Mouse (Mus musculus) forebrain, embryonic 13.5 days (tissue): ENCODE measurements around the gene Tmem131. TPM values are rescaled to one million over a fixed set of nuclear protein-coding genes. Genes with fewer than 3 reads are reported as not detected.

ENCODE experiments used
- ATAC-seq: fragments of 200-750 bp; cut with Nextera tagmentation; 2 replicates; pipeline ENCODE4 v1.8.0; 2017
- H3K27ac ChIP-seq: fragments of 300-500 bp; sonication (generic); 2 replicates; pipeline ENCODE4 v1.5.1; 2015; ENCODE audit warnings: inconsistent platforms, mild to moderate bottlenecking, moderate library complexity
- H3K27me3 ChIP-seq: fragments of 300-500 bp; sonication (generic); 2 replicates; pipeline ENCODE4 v1.6.1; 2015; ENCODE audit warnings: mild to moderate bottlenecking, inconsistent platforms
- H3K36me3 ChIP-seq: fragments of 300-500 bp; sonication (generic); 2 replicates; pipeline ENCODE4 v1.6.1; 2015; ENCODE audit warnings: mild to moderate bottlenecking, inconsistent platforms; ENCODE audit not compliant: poor library complexity, severe bottlenecking
- H3K4me1 ChIP-seq: fragments of 300-500 bp; sonication (generic); 2 replicates; pipeline ENCODE4 v1.6.1; 2015; ENCODE audit warnings: inconsistent platforms
- H3K4me2 ChIP-seq: fragments of 300-500 bp; sonication (generic); 2 replicates; pipeline ENCODE4 v1.6.1; 2015; ENCODE audit warnings: inconsistent platforms, mild to moderate bottlenecking, moderate library complexity
- H3K4me3 ChIP-seq: fragments of 300-500 bp; sonication (generic); 2 replicates; pipeline ENCODE4 v1.5.1; 2015; ENCODE audit warnings: mild to moderate bottlenecking, inconsistent platforms
- H3K9ac ChIP-seq: fragments of 300-500 bp; sonication (generic); 2 replicates; pipeline ENCODE4 v1.6.1; 2015; ENCODE audit warnings: mild to moderate bottlenecking, inconsistent platforms
- H3K9me3 ChIP-seq: fragments of 300-500 bp; sonication (generic); replicated peaks from 2 replicates; pipeline ENCODE4 v1.6.1; 2016; ENCODE audit warnings: inconsistent platforms
- WGBS: fragments of 180-500 bp; shearing (Covaris S2); methylation state at CpG from one replicate; pipeline ENCODE4 v1.1.7; 2015; 5-methylcytosine and 5-hydroxymethylcytosine counted together
- polyA plus RNA-seq: library from polyadenylated mRNA; unstranded; fragments of >200 nt; fragmentation: Nextera tagmentation; extraction: Ambion mirVana; gene quantifications from 2 replicates; pipeline ENCODE4 v1.2.1, GENCODE M21; 2015

The Tmem131 gene
- 12.0 and 12.6 TPM in 2 replicates for polyA plus RNA-seq

DNA sequence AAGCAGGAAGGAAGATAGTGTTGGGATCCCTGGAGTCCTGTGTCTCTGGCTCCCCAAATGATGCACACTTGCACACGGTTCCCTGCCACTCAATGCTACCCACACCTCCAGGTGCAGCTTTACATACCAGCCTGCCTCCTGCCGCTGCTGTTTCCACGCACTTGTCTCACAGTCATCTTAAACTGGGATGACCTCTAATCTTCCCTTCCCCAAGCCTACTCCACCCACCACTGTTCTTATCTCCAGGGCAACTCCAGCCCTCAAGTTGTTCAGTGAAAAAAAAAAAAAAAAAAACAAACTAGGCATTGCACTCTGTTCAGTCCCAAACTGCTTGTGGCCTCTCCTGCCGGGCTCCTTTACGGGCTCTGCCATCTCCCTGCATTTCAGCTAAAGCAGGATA is at the start of gene Tmem131:
Tmem131 (minus strand) TSS at position 14 of the 400 bp plus-strand sequence.
- Histone ChIP-seq H3K27ac (no peak within 1 kb of the TSS), H3K4me2 (no peak within 1 kb of the TSS), H3K4me3 (no peak within 1 kb of the TSS), H3K9ac (no peak within 1 kb of the TSS), H3K9me3 (no peaks in the 10 kb centered on the region), H3K36me3 (no peaks in the 10 kb centered on the region), H3K4me1 (peaks cover 4% of the 10 kb centered on the region; the same call in 1 of the 2 replicates), H3K27me3 (no peaks in the 10 kb centered on the region)
- WGBS = 69% methylated on average over 5 of the region's 5 CpGs
- ATAC-seq = no peak

DNA sequence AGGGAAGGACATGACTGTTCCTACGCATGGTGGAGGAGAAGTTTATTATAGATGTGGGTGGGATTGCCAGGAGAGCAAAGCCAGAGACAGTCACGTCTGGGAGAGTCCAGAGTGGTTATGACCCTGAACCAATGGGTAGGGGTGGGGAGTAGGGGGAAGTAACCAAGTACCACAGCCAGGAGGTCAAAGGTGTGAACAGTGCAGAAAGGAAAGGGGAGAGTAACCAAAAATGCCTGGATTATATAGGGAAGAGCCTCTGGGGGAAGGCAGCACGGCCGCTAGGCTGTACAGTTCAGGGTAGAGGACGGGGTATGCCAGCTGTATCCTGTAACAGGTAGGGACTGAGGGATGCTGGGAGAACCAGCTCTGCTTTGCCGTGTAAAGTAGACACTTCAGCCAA is 45.1 kb upstream of the Tmem131 start:
- H3K27me3 ChIP-seq = no peaks in the 10 kb centered on the region
- ATAC-seq = no peak
- no peak overlapping the region for H3K4me3 ChIP-seq
- H3K36me3 ChIP-seq = no peaks in the 10 kb centered on the region
- H3K9me3 ChIP-seq = no peaks in the 10 kb centered on the region
- WGBS = 87% methylated on average over 6 of the region's 6 CpGs
- H3K4me1 ChIP-seq = peaks cover 15% of the 10 kb centered on the region; the same call in 1 of the 2 replicates
- H3K27ac ChIP-seq = no peak overlapping the region
- no peak overlapping the region for H3K4me2 ChIP-seq
- no peak overlapping the region for H3K9ac ChIP-seq

DNA sequence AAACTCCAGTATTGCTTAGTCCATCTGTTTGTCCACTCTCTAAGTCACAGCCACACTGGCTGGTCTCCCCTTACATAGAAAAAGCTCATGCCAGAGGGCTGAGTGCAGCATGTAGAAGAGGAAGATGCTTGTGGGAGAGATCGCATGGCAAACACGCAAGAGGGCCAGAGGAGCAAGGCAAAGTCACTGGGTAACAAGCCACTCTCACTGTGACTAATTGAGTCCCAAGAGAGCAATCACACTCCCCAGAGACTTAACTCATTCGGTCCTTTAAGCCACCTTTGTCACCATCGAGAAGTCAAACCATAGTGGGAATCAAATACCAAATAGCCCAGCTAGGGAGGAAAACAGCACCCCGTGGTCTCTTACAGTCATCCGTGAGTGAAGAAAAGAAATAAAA is 44.7 kb upstream of the Tmem131 start:
- Histone ChIP-seq H3K4me2 (no peak overlapping the region), H3K27ac (no peak overlapping the region), H3K9ac (no peak overlapping the region), H3K36me3 (no peaks in the 10 kb centered on the region), H3K9me3 (no peaks in the 10 kb centered on the region), H3K4me3 (no peak overlapping the region), H3K4me1 (peaks cover 15% of the 10 kb centered on the region; the same call in 1 of the 2 replicates), H3K27me3 (no peaks in the 10 kb centered on the region)
- ATAC-seq = no peak
- 78% methylated on average over 6 of the region's 6 CpGs for WGBS

DNA sequence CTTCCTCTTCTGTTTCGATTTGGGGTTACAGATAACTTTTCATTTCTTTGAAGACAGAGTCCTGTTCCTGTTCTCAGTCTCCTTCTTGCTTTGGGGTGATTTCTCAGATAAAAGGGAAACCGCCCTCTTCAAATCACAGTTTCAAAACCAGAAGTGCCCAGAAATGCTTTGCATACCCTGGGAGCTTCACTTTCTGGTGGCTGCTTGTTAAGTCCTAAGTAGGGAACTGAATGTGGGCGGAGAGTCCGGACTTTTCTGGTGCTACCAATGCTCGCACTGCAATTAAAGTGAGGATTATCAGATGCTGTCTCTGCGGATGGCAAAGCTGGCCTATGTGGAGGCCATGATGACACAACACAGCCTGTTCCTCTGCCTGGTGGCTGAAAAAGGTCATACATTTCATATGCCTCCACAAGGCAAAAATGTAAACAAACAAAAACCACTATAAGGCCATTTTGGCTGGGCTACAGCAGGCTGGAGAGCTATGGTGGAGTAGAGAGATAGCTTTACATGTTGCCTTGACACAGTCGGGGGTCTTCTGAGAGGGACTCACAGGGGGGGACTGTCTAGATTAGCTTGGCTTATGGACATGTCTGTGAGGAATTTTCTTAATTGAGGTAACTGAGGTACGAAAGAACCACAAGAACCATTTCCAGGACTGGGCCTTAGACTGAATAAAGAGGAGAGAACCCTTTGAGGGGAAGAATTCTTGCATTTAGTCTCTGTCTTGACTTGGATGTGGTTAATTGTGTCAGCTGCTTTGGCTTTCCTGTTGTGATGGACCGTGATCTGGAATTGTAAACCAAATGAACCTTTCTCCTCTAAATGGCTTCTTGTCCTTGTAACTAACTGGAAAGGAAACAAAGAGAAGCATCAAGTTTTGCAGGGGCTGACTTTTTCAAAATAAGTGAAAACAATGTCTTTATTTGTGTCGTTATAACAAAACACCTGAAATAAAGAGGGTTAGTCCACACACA is 44.0 kb upstream of the Tmem131 start:
- ATAC-seq = no peak
- WGBS = 72% methylated on average over 10 of the region's 10 CpGs

DNA sequence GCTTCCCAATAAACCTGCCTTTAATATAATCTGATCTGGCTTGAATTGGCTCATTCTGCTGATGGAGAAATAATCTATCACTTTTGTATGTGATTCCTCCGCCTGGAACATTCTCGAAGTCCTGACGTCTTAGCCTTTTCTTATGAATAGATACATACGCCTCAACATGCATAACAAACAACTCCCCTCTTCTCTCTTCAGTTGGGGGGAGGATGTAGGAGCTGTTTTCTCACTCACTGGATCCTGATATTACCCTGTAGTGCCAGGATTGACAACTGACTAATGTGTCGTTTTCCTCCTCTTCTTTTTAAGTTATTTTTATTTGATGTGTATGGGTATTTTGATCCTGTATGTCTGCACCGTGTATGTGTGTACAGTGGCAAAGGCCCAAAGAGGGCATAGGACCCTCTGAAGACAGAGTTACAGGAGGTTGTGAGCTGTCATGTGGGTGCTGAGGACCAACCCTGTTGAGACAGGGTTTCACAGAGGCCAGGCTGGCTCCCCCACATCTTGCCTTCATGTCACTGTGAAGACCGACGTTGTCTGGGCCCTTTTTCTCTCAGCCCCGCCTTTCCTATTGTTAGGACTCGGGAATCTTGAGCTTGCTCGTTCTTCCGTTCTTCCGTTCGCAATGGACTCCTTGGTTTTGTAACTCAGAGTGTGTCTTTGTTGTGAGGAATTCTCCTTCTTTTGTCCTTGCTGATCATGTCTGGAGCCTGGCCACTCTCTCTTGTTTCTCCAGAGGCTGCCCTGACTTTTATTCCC is 43.1 kb upstream of the Tmem131 start:
- no peak for ATAC-seq
- Histone ChIP-seq H3K27ac (no peak overlapping the region), H3K4me1 (peaks cover 15% of the 10 kb centered on the region; the same call in 1 of the 2 replicates), H3K4me3 (no peak overlapping the region), H3K9me3 (no peaks in the 10 kb centered on the region), H3K9ac (no peak overlapping the region), H3K27me3 (no peaks in the 10 kb centered on the region), H3K4me2 (no peak overlapping the region), H3K36me3 (no peaks in the 10 kb centered on the region)
- 27% methylated on average over 14 of the region's 14 CpGs for WGBS

More for the DNA sequence above, 44.0 kb upstream of the Tmem131 start:
- Histone ChIP-seq H3K27me3 (no peaks in the 10 kb centered on the region), H3K4me3 (no peak overlapping the region), H3K4me2 (no peak overlapping the region), H3K9me3 (no peaks in the 10 kb centered on the region), H3K4me1 (peaks cover 15% of the 10 kb centered on the region; the same call in 1 of the 2 replicates), H3K36me3 (no peaks in the 10 kb centered on the region), H3K9ac (no peak overlapping the region), H3K27ac (no peak overlapping the region)

DNA sequence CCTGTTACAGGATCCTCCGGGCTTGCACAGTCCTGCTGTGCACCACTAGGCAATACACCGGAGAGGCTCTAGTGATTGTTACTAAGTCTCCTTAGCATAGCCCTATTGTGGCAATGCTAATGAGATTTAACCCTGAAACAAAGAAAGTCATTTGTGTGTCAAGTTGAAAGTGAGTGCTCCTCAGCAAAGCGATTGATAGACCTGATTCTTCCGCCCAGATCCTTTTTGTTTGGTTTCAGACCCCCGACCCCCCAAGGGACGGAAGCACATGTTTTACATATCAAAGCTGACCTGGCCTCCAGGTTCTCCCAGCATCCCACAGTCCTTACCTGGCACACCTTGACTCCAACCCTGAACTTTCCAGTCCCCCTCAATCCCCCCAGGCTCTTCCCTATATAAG is 42.4 kb upstream of the Tmem131 start:
- Histone ChIP-seq H3K4me1 (peaks cover 15% of the 10 kb centered on the region; the same call in 1 of the 2 replicates), H3K4me2 (no peak overlapping the region), H3K9ac (no peak overlapping the region), H3K27me3 (no peaks in the 10 kb centered on the region), H3K27ac (no peak overlapping the region), H3K9me3 (no peaks in the 10 kb centered on the region), H3K4me3 (no peak overlapping the region), H3K36me3 (no peaks in the 10 kb centered on the region)
- ATAC-seq = no peak
- 10% methylated on average over 6 of the region's 6 CpGs for WGBS

DNA sequence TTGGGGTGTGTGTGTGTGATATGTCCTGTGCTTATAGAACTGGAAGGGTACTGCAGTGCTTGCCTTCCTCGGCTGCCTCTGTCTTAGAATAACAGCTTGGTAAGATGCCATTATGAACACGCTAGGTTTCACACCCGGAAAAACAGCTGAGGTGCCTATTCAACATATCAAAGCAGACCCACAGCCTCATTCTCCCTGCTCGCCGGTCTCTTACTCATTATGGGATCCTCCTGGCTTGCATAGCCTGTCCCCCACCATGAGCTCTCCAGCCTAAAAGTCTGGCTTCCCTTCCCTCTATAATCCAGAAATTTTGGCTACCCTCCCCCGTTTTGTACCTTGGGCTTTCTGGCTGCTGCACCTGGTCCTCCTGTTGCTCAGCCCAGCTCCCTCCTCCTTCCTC is 40.9 kb upstream of the Tmem131 start:
- H3K9ac ChIP-seq = no peak overlapping the region
- peaks cover 15% of the 10 kb centered on the region; the same call in 1 of the 2 replicates for H3K4me1 ChIP-seq
- ATAC-seq = no peak
- H3K4me3 ChIP-seq = no peak overlapping the region
- H3K9me3 ChIP-seq = no peaks in the 10 kb centered on the region
- H3K36me3 ChIP-seq = no peaks in the 10 kb centered on the region
- no peak overlapping the region for H3K27ac ChIP-seq
- no peaks in the 10 kb centered on the region for H3K27me3 ChIP-seq
- no peak overlapping the region for H3K4me2 ChIP-seq
- WGBS = 16% methylated on average over 6 of the region's 6 CpGs

DNA sequence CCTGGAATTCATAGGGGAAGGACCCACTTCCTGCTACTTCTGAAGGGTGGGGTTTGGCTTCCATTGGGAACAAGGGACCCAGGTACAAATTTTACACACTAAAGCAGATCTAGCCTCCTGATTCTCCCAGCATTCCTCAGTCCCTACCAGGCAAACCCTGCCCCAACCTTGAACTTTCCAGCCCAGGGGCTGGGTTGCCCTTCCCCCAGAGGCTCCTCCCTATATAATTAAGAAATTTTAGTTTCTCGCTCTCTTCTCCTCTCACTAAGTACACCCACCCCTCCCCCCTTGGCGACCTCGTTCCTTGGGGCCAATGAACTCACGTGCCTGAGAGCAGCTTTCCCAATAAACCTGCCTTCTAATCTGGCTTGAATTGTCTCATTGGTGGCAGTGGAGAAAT is 40.3 kb upstream of the Tmem131 start:
- H3K27me3 ChIP-seq = no peaks in the 10 kb centered on the region
- no peak overlapping the region for H3K27ac ChIP-seq
- no peak overlapping the region for H3K4me2 ChIP-seq
- no peak overlapping the region for H3K4me3 ChIP-seq
- H3K9me3 ChIP-seq = no peaks in the 10 kb centered on the region
- no peaks in the 10 kb centered on the region for H3K36me3 ChIP-seq
- 27% methylated on average over 4 of the region's 4 CpGs for WGBS
- ATAC-seq = no peak
- peaks cover 15% of the 10 kb centered on the region; the same call in 1 of the 2 replicates for H3K4me1 ChIP-seq
- H3K9ac ChIP-seq = no peak overlapping the region

DNA sequence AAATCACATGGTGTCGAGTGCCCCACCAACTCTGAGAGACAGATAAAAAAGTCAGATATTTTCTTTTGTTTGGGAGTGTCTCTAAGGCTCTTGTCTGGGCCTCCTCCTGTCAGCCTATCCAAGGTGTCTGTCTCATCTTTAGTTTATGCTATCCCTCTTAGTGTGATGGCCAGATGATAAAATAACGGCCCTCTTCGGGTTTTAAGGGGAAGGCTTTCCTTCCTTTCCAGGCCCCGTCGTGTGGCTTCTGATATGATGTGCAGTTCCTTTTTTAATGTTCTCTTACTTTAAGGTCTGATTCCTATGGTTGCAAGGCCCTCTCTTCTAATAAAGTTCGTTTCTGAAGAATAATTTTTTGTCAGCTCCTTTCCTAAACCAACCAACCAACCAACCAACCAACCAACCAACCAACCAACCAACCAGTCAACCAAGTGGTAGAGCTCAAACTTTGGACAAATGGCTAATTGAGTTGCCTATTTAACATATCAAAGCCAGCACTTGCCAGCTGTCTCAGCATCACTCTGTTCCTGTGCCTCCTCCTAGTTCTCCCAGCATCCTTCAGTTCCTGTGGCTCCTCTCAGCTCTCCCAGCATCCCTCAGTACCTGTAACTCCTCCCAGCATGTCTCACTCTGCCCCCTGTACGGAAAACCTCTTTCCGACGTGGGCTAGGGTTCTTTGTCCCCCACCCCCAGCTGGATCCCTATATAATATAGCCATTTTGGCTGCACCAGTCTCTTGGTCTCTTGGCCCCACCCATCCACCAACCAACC is 38.9 kb upstream of the Tmem131 start:
- no peak overlapping the region for H3K27ac ChIP-seq
- H3K36me3 ChIP-seq = no peaks in the 10 kb centered on the region
- H3K4me1 ChIP-seq = peaks cover 15% of the 10 kb centered on the region; the same call in 1 of the 2 replicates
- H3K4me3 ChIP-seq = no peak overlapping the region
- no peak overlapping the region for H3K4me2 ChIP-seq
- no peaks in the 10 kb centered on the region for H3K9me3 ChIP-seq
- WGBS = 89% methylated on average over 9 of the region's 9 CpGs
- H3K27me3 ChIP-seq = no peaks in the 10 kb centered on the region
- no peak overlapping the region for H3K9ac ChIP-seq
- ATAC-seq = no peak

DNA sequence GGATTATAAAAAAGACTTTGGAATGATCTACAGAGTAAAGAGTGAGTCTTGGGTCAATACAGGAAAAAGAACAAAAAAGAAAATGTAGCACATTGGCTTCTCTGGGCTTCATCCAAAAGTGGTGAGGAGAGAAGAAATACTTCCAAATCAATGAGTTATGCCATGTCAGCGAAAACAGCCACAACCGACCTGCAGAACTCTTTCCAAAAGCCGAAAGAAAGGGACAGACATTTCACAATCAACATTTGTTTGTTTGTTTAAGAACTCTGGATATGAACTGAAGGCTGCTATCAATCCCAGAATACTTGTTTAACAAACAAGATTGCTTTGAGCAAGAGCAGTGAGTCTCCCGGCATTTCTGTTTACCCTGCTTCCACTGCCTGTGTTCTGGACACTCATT is 33.3 kb upstream of the Tmem131 start:
- no peak overlapping the region for H3K4me2 ChIP-seq
- no peak overlapping the region for H3K27ac ChIP-seq
- H3K4me3 ChIP-seq = no peak overlapping the region
- no peak overlapping the region for H3K9ac ChIP-seq
- H3K27me3 ChIP-seq = no peaks in the 10 kb centered on the region
- no peaks in the 10 kb centered on the region for H3K4me1 ChIP-seq
- WGBS = 93% methylated on average over 4 of the region's 4 CpGs
- ATAC-seq = no peak
- H3K9me3 ChIP-seq = no peaks in the 10 kb centered on the region
- H3K36me3 ChIP-seq = no peaks in the 10 kb centered on the region

DNA sequence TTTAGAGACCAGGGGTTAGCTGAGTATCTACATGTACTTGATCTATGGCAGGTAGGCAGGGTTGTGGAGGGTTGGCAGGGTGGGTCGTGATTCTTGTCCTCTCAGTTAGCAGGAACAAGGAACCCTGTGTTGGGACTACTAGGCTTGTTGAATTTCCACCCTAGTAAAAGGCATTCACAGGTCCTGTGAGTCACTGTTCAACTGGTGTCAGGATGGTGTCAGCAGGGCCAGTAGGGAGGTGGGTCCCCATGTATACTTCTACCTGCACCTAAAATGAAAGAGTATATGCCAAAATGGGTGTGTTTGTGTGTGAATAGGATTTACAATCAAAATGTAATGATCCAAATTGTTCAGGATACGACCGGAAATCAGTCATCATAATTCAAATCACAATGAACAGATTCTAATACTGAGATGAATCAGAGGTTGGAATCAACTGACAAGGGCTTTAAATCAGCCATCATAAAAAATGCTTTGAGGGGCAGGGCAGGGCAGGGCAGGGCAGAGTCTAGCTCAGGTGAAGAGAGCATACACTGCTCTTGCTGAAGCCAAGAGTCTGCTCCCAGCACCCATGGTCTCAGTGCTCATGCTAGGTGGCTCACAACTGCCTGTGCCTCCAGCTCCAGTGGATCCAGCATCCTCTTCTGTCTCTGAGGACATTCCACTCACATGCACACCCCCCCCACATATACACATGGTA is 27.6 kb upstream of the Tmem131 start:
- Histone ChIP-seq H3K9ac (no peak overlapping the region), H3K4me3 (no peak overlapping the region), H3K4me2 (no peak overlapping the region), H3K9me3 (no peaks in the 10 kb centered on the region), H3K27me3 (no peaks in the 10 kb centered on the region), H3K36me3 (no peaks in the 10 kb centered on the region), H3K27ac (no peak overlapping the region), H3K4me1 (no peaks in the 10 kb centered on the region)
- no peak for ATAC-seq
- 88% methylated on average over 3 of the region's 3 CpGs for WGBS
